Mouse (Mus musculus) liver, embryonic 14.5 days (tissue): ENCODE results near the gene Ccdc91.

Source experiments
- CTCF ChIP-seq: IDR thresholded peaks from 2 replicates; pipeline ENCODE4 v1.5.1; 2016; ENCODE audit warnings: antibody characterized with exemption, low read depth, control low read depth
- EP300 ChIP-seq: IDR thresholded peaks from 2 replicates; pipeline ENCODE4 v1.6.1; 2016; ENCODE audit warnings: antibody characterized with exemption, low read depth

DNA sequence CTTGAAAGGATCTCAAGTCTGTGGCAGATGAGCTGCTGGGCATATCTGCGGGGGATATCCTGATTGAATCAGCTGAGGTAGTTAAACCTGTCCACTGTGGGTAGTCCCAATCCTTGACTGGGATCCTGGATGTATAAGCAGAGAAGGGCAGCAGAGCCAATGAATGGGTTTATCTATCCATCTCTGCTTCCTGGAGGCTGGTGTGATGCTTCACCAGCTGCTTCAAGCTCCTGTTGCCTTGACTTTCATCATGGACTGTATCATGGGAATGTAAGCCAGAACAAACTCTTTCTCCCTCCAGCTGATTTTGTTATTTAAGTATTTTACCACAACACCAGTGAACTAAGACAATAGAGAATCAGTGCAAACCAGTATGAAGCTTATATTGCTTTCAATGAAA, 200.6 kb downstream of the Ccdc91 start:
- TF ChIP-seq CTCF (no peak), EP300 (no peak)
